Mouse (Mus musculus) forebrain, embryonic 14.5 days (tissue): Measurements from ENCODE around the gene Ccdc28a. TPM values are rescaled to one million over a fixed set of nuclear protein-coding genes. Genes with fewer than 3 reads are reported as not detected.

Experiments used
- ATAC-seq: fragments of 200-750 bp; cut with Nextera tagmentation; 2 replicates; pipeline ENCODE4 v1.8.0; 2017; ENCODE audit warnings: mild to moderate bottlenecking, moderate library complexity
- DNase-seq: peaks from one replicate; pipeline ENCODE4 v3.0.0-alpha.2; 2015; ENCODE audit warnings: low spot score
- H3K27ac ChIP-seq: fragments of 300-500 bp; sonication (generic); 2 replicates; pipeline ENCODE4 v1.5.1; 2014; ENCODE audit warnings: low read depth, mild to moderate bottlenecking, control low read depth, low read length, moderate library complexity
- H3K27me3 ChIP-seq: fragments of 300-500 bp; sonication (generic); replicated peaks from 2 replicates; pipeline ENCODE4 v1.6.1; 2014; ENCODE audit warnings: low read length, control low read depth, mixed read lengths; ENCODE audit not compliant: control insufficient read depth, insufficient read depth
- H3K36me3 ChIP-seq: fragments of 300-500 bp; sonication (generic); 2 replicates; pipeline ENCODE4 v1.6.1; 2014; ENCODE audit warnings: low read length, control low read depth; ENCODE audit not compliant: control insufficient read depth, insufficient read depth
- H3K4me1 ChIP-seq: fragments of 300-500 bp; sonication (generic); 2 replicates; pipeline ENCODE4 v1.6.1; 2014; ENCODE audit warnings: antibody characterized with exemption, low read length, control low read depth; ENCODE audit not compliant: control insufficient read depth, insufficient read depth
- H3K4me2 ChIP-seq: fragments of 300-500 bp; sonication (generic); 2 replicates; pipeline ENCODE4 v1.6.1; 2014; ENCODE audit warnings: mild to moderate bottlenecking, control low read depth, low read length
- H3K4me3 ChIP-seq: fragments of 300-500 bp; sonication (generic); 2 replicates; pipeline ENCODE4 v1.5.1; 2014; ENCODE audit warnings: low read depth, low read length, control low read depth
- H3K9ac ChIP-seq: fragments of 300-500 bp; sonication (generic); 2 replicates; pipeline ENCODE4 v1.6.1; 2014; ENCODE audit warnings: mild to moderate bottlenecking, low read length, control low read depth, moderate library complexity
- H3K9me3 ChIP-seq: fragments of 300-500 bp; sonication (generic); replicated peaks from 2 replicates; pipeline ENCODE4 v1.6.1; 2016; ENCODE audit warnings: low read length, control low read depth, mixed read lengths; ENCODE audit not compliant: control insufficient read depth
- WGBS: fragments of 180-500 bp; shearing (Covaris S2); extraction: QIAGEN DNeasy Blood & Tissue Kit; methylation state at CpG from one replicate; pipeline ENCODE4 v1.1.7; 2014; 5-methylcytosine and 5-hydroxymethylcytosine counted together
- polyA plus RNA-seq: library from polyadenylated mRNA; unstranded; fragments of >200 nt; fragmentation: Nextera tagmentation; extraction: Ambion mirVana; gene quantifications from 2 replicates; pipeline ENCODE4 v1.2.1, GENCODE M21; 2014

The Ccdc28a gene
- 8.9 and 10.3 TPM in 2 replicates for polyA plus RNA-seq

DNA sequence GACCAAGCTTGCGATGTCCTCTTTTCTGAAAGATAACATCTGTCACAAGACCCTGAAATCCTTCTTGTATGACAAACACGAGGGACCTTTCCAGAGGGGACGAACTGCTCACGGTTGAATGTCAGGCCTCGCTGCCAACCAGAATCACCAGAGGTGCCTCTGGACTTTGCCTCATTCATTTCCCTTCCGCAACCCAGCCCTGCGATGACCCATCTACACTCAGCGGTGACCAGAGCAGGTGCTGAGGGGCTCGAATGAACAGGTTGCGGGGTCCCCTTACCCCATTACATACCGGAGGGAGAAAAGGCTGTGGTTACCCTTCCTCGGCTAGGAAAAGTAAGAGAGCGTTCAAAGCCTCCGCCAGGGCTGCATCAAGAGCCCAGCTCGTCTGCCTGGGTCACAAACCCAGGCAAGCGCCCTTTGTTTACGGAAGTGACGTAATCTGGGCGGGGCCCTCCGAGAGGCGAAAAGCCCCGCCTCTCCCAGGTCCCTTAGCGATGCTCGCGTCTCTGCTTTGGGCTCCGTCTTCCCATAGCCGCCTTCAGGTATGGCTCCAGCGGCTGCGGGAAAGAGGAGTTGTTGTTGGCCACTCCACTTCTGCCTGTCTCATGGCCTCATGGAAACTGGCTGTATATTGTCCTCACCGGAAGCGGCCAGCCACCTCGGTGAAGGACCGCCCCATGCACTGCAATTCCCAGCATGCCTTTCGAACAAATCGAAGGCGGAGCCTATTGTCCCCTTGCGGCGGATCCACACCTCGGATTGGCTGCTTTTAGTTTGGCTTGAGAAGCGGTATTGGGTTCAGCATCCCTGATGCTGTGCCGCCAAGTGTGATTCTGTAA lies at the start of gene Ccdc28a:
Ccdc28a (minus strand) TSS at position 439 of the 842 bp plus-strand sequence.
- no peaks in the 10 kb centered on the region for H3K36me3 ChIP-seq
- ATAC-seq, result peak; percentile 99
- no peaks in the 10 kb centered on the region for H3K27me3 ChIP-seq
- H3K9me3 ChIP-seq, result no peaks in the 10 kb centered on the region
- peak within 1 kb of the TSS; percentile 68 for H3K4me3 ChIP-seq
- 0 out of 2 replicates have a peak, but pooled peaks cover 3% of the 10 kb centered on the region for H3K4me1 ChIP-seq
- peak within 1 kb of the TSS; percentile 71 for H3K4me2 ChIP-seq
- WGBS, result 2% methylated on average over 41 of the region's 41 CpGs
- 0 out of 2 replicates have a peak within 1 kb of the TSS, but pooled peaks have one; percentile 34 for H3K27ac ChIP-seq
- peak within 1 kb of the TSS; percentile 69 for H3K9ac ChIP-seq
- peak; percentile 99 for DNase-seq

DNA sequence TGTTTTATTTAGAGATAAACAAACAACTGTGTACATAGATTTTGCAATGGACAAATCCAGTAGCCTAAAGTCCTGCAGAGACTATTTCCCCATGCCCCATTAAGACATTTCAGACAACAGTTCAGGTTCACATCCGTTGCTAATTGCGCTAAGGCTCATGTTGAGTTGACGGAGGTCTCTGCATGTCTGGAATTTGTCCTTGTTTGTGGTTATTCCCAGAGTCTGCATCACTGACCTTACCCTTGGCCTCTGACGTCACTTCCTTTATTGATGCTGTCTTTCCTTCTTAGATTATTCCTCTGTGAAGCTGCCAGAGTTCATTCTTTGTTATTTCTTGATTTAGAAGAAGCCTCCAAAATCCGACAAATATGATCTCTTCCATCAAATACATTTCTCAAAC lies 49.2 kb upstream of the Ccdc28a start:
- Histone ChIP-seq H3K4me1 (no peaks in the 10 kb centered on the region), H3K27me3 (no peaks in the 10 kb centered on the region), H3K4me2 (no peak overlapping the region), H3K4me3 (no peak overlapping the region), H3K27ac (no peak overlapping the region), H3K9me3 (no peaks in the 10 kb centered on the region), H3K36me3 (no peaks in the 10 kb centered on the region), H3K9ac (no peak overlapping the region)
- DNase-seq, result no peak
- no peak for ATAC-seq
- 90% methylated on average over 5 of the region's 5 CpGs for WGBS

DNA sequence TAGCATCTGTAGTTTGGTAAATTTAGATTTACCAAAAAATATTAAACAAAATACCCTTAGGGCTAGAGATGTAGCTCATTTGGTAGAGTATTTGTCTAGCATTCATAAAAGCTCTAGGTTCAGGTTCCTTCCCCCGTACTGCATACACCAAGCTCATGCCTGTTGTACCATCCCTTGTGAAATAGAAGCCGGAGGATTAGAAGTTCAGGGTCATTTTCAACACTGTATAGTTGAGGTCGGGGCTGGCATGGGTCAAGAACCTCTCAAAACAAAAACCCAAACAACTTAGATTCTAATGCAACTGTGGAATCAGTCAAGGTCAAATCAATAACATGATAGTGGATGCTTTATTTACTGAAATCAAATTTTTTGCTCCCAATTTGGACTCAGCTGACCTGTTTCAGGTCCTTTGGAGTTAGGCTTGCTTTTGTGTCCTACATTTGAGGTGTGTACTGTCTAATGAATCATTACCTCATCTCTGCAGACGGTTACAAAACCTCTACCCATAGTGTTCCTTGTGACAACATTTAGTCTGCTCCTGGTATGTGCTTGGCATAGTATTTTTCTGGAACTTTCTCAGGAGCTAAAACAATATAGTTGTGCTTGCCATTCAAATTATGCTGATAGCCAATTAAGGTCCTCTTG lies 41.4 kb upstream of the Ccdc28a start:
- no peaks in the 10 kb centered on the region for H3K27me3 ChIP-seq
- ATAC-seq (no peak), DNase-seq (no peak)
- no peak overlapping the region for H3K9ac ChIP-seq
- H3K4me3 ChIP-seq, result no peak overlapping the region
- no peaks in the 10 kb centered on the region for H3K4me1 ChIP-seq
- 76% methylated on average over 4 of the region's 4 CpGs for WGBS
- H3K36me3 ChIP-seq, result no peaks in the 10 kb centered on the region
- H3K4me2 ChIP-seq, result no peak overlapping the region
- no peaks in the 10 kb centered on the region for H3K9me3 ChIP-seq
- no peak overlapping the region for H3K27ac ChIP-seq

DNA sequence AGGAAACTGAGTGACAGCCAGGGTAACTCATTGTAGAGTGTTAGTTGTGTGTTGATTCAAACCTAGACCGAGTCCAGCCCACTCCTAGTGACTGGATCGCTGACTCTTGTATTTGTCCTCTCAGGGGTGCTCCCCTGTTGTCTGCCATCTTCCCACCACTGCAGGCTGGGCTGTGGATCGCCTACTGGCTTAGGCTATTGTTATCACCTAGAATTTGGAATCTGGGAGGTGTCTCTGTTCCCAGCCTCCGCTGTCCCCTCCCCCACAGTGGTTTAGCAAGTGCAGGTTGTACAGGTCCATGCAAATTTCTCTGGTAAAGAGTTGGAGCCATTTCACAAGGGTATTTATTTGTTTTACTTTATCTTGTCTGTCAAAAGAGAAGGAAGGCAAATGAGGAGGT lies 16.5 kb upstream of the Ccdc28a start:
- Histone ChIP-seq H3K4me2 (no peak overlapping the region), H3K9me3 (no peaks in the 10 kb centered on the region), H3K27me3 (no peaks in the 10 kb centered on the region), H3K27ac (no peak overlapping the region), H3K36me3 (no peaks in the 10 kb centered on the region), H3K4me3 (no peak overlapping the region), H3K9ac (no peak overlapping the region), H3K4me1 (no peaks in the 10 kb centered on the region)
- ATAC-seq (no peak), DNase-seq (no peak)
- WGBS, result 59% methylated on average over 4 of the region's 4 CpGs

DNA sequence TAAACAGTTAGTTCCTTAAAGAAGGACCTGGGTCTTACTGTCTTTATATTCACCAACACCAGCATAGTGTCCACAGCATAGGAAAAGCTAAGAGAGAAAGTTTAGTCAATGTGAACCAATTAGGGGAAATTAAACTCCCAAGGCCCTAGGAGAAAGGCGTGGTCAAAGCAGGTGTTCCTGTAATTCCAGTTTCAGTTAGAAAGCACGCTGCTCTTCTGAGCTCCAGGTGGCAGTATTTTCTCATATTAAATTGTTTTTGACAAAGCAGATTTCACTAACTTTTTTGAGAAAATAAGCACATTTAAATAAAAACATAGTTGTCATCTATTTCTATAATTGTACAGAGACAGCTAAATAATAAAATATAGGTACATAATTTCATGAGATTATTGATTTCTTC lies 8.8 kb upstream of the Ccdc28a start:
- Histone ChIP-seq H3K9me3 (no peaks in the 10 kb centered on the region), H3K4me1 (no peaks in the 10 kb centered on the region), H3K27ac (no peak overlapping the region), H3K4me2 (no peak overlapping the region), H3K27me3 (no peaks in the 10 kb centered on the region), H3K36me3 (no peaks in the 10 kb centered on the region), H3K9ac (no peak overlapping the region), H3K4me3 (no peak overlapping the region)
- DNase-seq, result no peak
- WGBS, result 66% methylated on average over 2 of the region's 2 CpGs
- no peak for ATAC-seq

DNA sequence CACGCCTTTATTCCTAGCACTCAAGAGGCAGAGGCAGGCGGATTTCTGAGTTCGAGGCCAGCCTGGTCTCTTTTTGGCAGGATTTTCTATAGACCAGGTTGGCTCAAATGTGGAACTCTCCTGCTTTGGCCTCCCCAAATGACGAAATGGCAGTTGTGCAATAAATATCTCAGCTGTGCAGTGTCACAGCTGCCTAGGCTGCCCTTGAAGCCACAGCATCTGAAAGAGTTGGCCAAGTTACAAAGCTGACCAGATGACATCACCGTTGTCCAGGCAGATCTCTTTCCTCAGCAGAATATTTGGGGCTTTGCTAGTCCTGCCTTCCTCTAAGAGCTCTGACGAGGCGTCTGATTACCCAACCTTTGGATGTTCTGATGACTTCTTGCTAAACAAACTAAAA lies 2.4 kb upstream of the Ccdc28a start:
- 0 out of 2 replicates have a peak, but pooled peaks cover 3% of the 10 kb centered on the region for H3K4me1 ChIP-seq
- DNase-seq, result no peak
- WGBS, result 93% methylated on average over 7 of the region's 7 CpGs

DNA sequence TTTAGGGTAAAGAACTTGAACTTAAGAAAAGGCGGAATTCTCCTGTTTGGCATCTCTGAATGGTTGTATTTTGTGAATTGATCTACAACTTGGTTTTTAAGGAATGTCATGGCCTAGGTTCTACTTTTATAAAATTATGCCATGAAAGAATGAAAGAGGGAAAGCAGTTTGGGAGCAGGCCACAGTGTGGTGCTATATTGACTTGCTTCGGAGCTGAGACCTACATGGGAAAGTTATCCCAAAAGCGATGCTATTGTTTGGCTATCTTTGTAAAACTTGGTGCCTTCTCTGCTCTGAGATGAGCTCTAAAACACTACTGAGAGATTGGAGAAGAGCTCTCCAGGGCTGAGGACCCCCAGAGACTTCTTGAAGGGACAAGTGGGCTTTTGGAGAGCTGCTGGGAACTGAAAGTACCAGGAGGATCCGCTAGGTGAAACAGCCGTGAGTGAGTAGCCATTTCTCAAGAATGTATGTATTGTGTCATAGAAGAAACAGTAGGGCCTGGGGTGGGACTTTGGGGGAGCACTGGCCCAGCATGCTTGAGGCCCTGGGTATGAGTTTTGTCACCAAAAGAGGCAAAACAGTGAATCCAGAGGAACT lies 1.6 kb upstream of the Ccdc28a start:
- 78% methylated on average over 5 of the region's 5 CpGs for WGBS
- ATAC-seq (no peak), DNase-seq (no peak)
- no peaks in the 10 kb centered on the region for H3K9me3 ChIP-seq
- 0 out of 2 replicates have a peak, but pooled peaks cover 3% of the 10 kb centered on the region for H3K4me1 ChIP-seq
- no peaks in the 10 kb centered on the region for H3K27me3 ChIP-seq
- no peaks in the 10 kb centered on the region for H3K36me3 ChIP-seq
- H3K9ac ChIP-seq, result no peak overlapping the region
- H3K4me2 ChIP-seq, result no peak overlapping the region
- H3K27ac ChIP-seq, result no peak overlapping the region
- no peak overlapping the region for H3K4me3 ChIP-seq

More for the DNA sequence above, 2.4 kb upstream of the Ccdc28a start:
- ATAC-seq, result no peak
- no peaks in the 10 kb centered on the region for H3K36me3 ChIP-seq
- H3K27ac ChIP-seq, result no peak overlapping the region
- H3K9ac ChIP-seq, result no peak overlapping the region
- no peaks in the 10 kb centered on the region for H3K9me3 ChIP-seq
- H3K4me2 ChIP-seq, result no peak overlapping the region
- H3K27me3 ChIP-seq, result no peaks in the 10 kb centered on the region
- H3K4me3 ChIP-seq, result no peak overlapping the region

DNA sequence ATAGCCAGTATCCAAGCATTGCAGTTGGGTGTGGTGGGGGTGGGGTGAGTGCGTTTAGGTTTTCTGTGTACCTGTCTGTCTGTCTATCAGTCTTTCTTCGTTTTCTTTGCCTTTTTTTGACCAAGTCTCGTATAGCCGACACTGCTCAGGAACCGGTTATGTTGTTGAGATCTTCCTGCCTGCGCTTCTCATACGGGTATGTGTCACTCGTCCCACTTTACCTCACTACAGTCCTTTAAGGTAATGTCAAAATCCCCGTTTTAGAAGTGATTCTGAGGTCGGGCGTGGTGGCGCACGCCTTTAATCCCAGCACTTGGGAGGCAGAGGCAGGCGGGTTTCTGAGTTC lies 577 bp upstream of the Ccdc28a start:
- Histone ChIP-seq H3K4me1 (0 out of 2 replicates have a peak, but pooled peaks cover 3% of the 10 kb centered on the region), H3K27me3 (no peaks in the 10 kb centered on the region), H3K4me3 (peak overlapping the region; percentile 68), H3K9me3 (no peaks in the 10 kb centered on the region), H3K27ac (no peak overlapping the region), H3K4me2 (peak overlapping the region; percentile 54), H3K36me3 (no peaks in the 10 kb centered on the region), H3K9ac (peak overlapping the region; percentile 69)
- WGBS, result 10% methylated on average over 14 of the region's 14 CpGs
- DNase-seq (no peak), ATAC-seq (peak; percentile 61; the same call in 1 of the 2 replicates)
